Mouse (Mus musculus): ENCODE results near the gene Dnaaf1. TPM values are rescaled to one million over a fixed set of nuclear protein-coding genes. Genes with fewer than 3 reads are reported as not detected.
A peak's percentile ranks its signal among the peaks of the same experiment; 100 is the strongest.

Gene Dnaaf1
- total and polyA plus RNA-seq, 2 experiments from 2014 or later = 0.48 TPM; not detected in 1

DNA sequence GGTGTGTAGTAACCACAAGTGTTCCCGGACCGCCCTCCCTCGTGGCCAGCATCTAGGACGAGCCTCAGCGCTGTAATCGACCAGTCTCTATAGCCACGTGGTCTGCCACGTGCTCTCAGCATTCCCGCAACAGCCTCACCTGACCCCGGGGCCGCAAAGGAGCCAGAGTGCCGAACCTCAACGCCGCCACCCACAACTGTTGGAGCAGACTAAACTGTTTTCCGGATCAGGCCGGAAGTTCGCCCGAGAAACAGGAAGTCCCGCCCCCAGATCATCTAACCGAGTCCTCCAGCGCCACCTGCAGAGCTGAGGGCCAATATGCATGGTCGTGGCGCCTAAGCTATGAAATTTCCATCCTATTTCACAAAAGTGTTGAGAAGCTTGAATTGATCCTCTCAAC lies 30.0 kb downstream of the Dnaaf1 start, which contains the start of gene Taf1c:
Taf1c (minus strand) TSS at position 227 of the 400 bp plus-strand sequence.
- Histone ChIP-seq H3K4me1 (ENCODE audit: insufficient read depth, low read length) (peaks cover 8% of the 10 kb centered on the region; the same call in 1 of the 2 replicates), H3K4me3 (ENCODE audit: low read length) (peak within 1 kb of the TSS; percentile 60), H3K9ac (replicated peaks; ENCODE audit: low read length) (peak within 1 kb of the TSS; percentile 62), H3K27ac (peak within 1 kb of the TSS; percentile 64; the same call in 1 of the 2 replicates), H3K9me3 (ENCODE audit: low read length) (0 out of 2 replicates have a peak, but pooled peaks cover 3% of the 10 kb centered on the region), H3K36me3 (ENCODE audit: insufficient read depth, low read length) (peaks cover 24% of the 10 kb centered on the region), H3K27me3 (ENCODE audit: insufficient read depth, low read length) (no peaks in the 10 kb centered on the region), H3K4me2 (ENCODE audit: low read depth, low read length) (peak within 1 kb of the TSS; percentile 93)
- under 1% methylated on average over 23 of the region's 23 CpGs for WGBS
- ATAC-seq = peak; percentile 90
- TF ChIP-seq CTCF (IDR thresholded peaks at IDR 0.05; ENCODE audit: low read depth) = peak; percentile 84
- DNase-seq (ENCODE audit: low spot score) = peak; percentile 98

DNA sequence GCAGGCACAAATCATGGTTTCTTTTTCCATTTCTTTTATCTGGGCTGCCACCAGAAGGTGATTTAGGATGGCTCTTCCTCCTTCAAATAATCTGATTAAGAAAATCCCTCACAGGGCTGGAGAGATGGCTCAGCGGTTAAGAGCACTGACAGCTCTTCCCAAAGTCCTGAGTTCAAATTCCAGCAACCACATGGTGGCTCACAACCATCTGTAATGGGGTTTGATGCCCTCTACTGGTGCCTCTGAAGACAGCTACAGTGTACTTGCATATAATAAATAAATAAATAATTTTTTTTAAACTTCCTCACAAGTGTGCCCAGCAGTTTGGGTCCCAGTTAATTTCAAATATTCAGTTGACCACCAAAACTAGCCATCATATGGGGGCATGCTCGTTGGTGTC lies 31.2 kb downstream of the Dnaaf1 start:
- ATAC-seq (no peak), DNase-seq (ENCODE audit: low spot score) (peak; percentile 30)
- TF ChIP-seq CTCF (IDR thresholded peaks at IDR 0.05; ENCODE audit: low read depth) = peak; percentile 32
- H3K4me3 ChIP-seq (ENCODE audit: low read length) = no peak overlapping the region
- 0 out of 2 replicates have a peak, but pooled peaks cover 3% of the 10 kb centered on the region for H3K9me3 ChIP-seq (ENCODE audit: low read length)
- no peak overlapping the region for H3K27ac ChIP-seq
- WGBS = 86% methylated on average over 2 of the region's 2 CpGs
- no peak overlapping the region for H3K9ac ChIP-seq (replicated peaks; ENCODE audit: low read length)
- H3K36me3 ChIP-seq (ENCODE audit: insufficient read depth, low read length) = peaks cover 12% of the 10 kb centered on the region
- H3K4me1 ChIP-seq (ENCODE audit: insufficient read depth, low read length) = peaks cover 8% of the 10 kb centered on the region; the same call in 1 of the 2 replicates
- H3K27me3 ChIP-seq (ENCODE audit: insufficient read depth, low read length) = no peaks in the 10 kb centered on the region
- no peak overlapping the region for H3K4me2 ChIP-seq (ENCODE audit: low read depth, low read length)

DNA sequence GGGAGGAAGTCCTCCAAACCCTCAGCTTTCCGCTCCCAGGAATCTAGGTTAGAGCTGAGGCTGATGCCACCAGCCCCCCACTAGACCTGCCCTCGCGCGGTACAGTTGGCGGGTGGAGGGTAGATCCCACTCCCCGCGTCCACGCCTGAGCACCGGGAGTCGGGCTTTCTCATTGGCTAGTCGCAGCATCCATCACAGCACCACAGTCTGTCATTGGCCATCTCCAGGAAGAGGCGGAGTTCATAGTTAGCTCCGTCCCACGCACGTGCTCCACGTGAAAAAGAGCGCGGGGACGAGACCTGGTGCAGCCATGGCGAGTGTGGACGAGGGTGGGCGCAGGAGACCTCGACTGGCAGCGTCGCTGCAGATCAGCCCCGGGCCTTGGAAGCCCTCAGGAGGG lies 37.4 kb downstream of the Dnaaf1 start, which contains the start of gene Adad2:
Adad2 (plus strand) TSS at position 277 of the 400 bp plus-strand sequence.
- no peaks in the 10 kb centered on the region for H3K27me3 ChIP-seq (ENCODE audit: insufficient read depth, low read length)
- ATAC-seq (no peak; the same call in 1 of the 2 replicates), DNase-seq (ENCODE audit: low spot score) (no peak)
- H3K27ac ChIP-seq = no peak within 1 kb of the TSS
- H3K4me2 ChIP-seq (ENCODE audit: low read depth, low read length) = no peak within 1 kb of the TSS
- H3K4me3 ChIP-seq (ENCODE audit: low read length) = no peak within 1 kb of the TSS
- H3K36me3 ChIP-seq (ENCODE audit: insufficient read depth, low read length) = no peaks in the 10 kb centered on the region
- 84% methylated on average over 26 of the region's 26 CpGs for WGBS
- H3K4me1 ChIP-seq (ENCODE audit: insufficient read depth, low read length) = no peaks in the 10 kb centered on the region
- no peak within 1 kb of the TSS for H3K9ac ChIP-seq (replicated peaks; ENCODE audit: low read length)
- 0 out of 2 replicates have a peak, but pooled peaks cover 3% of the 10 kb centered on the region for H3K9me3 ChIP-seq (ENCODE audit: low read length)
- no peak for TF ChIP-seq CTCF (IDR thresholded peaks at IDR 0.05; ENCODE audit: low read depth)

DNA sequence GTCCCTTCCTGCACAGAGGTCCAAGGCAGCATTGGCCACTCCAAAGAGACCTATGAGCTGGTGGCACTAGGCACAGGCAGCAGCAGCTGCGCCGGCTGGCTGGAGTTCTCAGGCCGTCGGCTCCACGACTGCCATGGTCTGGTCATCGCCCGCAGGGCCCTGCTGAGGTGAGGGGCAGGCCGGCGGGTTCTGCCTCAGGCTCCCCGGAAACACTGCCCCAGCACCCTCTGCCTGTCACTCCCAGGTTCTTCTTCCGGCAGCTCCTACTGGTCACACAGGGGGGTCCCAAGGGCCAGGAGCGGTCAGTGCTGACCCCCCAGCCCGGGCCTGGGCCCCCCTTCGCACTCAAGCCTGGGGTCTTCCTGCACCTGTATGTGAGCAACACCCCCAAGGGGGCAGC lies 40.1 kb downstream of the Dnaaf1 start:
- Histone ChIP-seq H3K27ac (no peak overlapping the region), H3K9me3 (ENCODE audit: low read length) (no peaks in the 10 kb centered on the region), H3K36me3 (ENCODE audit: insufficient read depth, low read length) (no peaks in the 10 kb centered on the region), H3K4me3 (ENCODE audit: low read length) (no peak overlapping the region), H3K27me3 (ENCODE audit: insufficient read depth, low read length) (no peaks in the 10 kb centered on the region), H3K4me2 (ENCODE audit: low read depth, low read length) (no peak overlapping the region), H3K4me1 (ENCODE audit: insufficient read depth, low read length) (no peaks in the 10 kb centered on the region), H3K9ac (replicated peaks; ENCODE audit: low read length) (no peak overlapping the region)
- peak; percentile 27; the same call in 1 of the 2 replicates for ATAC-seq
- WGBS = 68% methylated on average over 14 of the region's 14 CpGs
- no peak for DNase-seq (ENCODE audit: low spot score)
- TF ChIP-seq CTCF (IDR thresholded peaks at IDR 0.05; ENCODE audit: low read depth) = no peak

DNA sequence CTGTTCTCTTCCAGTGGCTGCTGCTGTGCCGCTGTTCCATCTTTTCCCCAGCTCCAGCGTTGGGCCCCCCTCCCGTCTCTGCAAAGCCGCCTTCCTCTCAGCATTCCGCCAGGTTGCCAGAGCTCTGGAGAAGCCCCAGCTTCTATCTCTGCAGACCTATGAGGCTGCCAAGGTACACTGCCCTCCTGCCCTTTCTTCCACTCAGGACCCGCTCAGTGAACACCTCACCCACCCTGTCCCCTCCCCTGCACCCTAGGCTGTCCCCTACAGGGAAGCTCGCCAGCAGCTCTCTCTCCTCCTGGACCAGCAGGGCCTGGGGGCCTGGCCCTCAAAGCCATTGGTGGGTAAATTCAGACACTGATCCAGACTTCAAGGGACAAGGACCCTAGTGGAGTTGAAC lies 41.3 kb downstream of the Dnaaf1 start:
- Histone ChIP-seq H3K9me3 (ENCODE audit: low read length) (no peaks in the 10 kb centered on the region), H3K27me3 (ENCODE audit: insufficient read depth, low read length) (no peaks in the 10 kb centered on the region), H3K4me2 (ENCODE audit: low read depth, low read length) (no peak overlapping the region), H3K4me1 (ENCODE audit: insufficient read depth, low read length) (no peaks in the 10 kb centered on the region), H3K9ac (replicated peaks; ENCODE audit: low read length) (no peak overlapping the region), H3K27ac (no peak overlapping the region), H3K4me3 (ENCODE audit: low read length) (no peak overlapping the region), H3K36me3 (ENCODE audit: insufficient read depth, low read length) (no peaks in the 10 kb centered on the region)
- no peak for TF ChIP-seq CTCF (IDR thresholded peaks at IDR 0.05; ENCODE audit: low read depth)
- 67% methylated on average over 6 of the region's 7 CpGs for WGBS
- ATAC-seq (no peak), DNase-seq (ENCODE audit: low spot score) (no peak)

DNA sequence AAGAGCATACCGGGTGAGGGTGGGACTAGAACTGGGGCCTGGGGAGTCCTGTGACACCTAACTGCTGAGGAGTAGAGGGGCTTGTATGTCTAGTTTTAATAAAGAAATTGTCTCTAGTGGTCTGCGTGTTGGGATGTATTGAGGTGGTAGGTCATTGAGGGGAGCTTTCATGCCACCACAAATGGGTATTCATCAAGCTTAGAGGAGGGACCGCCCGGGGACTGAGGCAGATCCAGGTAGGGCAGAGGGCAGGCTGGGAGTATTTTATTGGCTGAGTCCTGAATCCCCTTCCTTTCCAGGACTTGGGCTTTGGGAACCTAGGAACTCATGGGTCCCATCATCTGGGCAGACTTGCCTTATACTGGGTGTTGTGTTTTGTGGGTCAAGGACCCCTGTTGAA lies 41.8 kb downstream of the Dnaaf1 start:
- no peak for ATAC-seq
- WGBS = 86% methylated on average over 4 of the region's 4 CpGs
- no peak overlapping the region for H3K4me2 ChIP-seq (ENCODE audit: low read depth, low read length)

DNA sequence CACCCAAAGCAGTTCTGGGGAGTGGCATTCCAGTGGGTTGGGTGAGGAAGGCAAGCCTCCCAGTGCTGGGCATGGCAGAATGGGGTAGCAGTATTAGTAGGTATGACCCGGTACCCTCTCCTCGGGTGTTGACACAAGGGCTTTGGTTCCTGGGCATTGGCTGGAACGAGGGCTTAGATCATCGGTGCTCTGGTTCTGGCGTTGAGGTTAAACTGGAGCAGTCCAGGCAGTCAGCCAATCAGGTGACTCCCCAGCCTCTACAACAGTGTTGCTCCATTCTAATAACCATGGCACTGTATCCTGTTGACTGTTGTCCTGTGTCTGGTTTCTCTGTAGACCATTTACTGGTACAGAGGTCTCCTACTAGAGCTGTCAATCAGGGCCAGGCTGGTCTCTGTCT lies 42.6 kb downstream of the Dnaaf1 start:
- WGBS = 83% methylated on average over 5 of the region's 5 CpGs
- ATAC-seq = no peak
- no peak overlapping the region for H3K9ac ChIP-seq (replicated peaks; ENCODE audit: low read length)

More for the DNA sequence above, 41.8 kb downstream of the Dnaaf1 start:
- no peak overlapping the region for H3K4me3 ChIP-seq (ENCODE audit: low read length)
- H3K27me3 ChIP-seq (ENCODE audit: insufficient read depth, low read length) = no peaks in the 10 kb centered on the region
- H3K9ac ChIP-seq (replicated peaks; ENCODE audit: low read length) = no peak overlapping the region
- no peak for DNase-seq (ENCODE audit: low spot score)
- H3K27ac ChIP-seq = no peak overlapping the region
- no peaks in the 10 kb centered on the region for H3K9me3 ChIP-seq (ENCODE audit: low read length)
- no peaks in the 10 kb centered on the region for H3K4me1 ChIP-seq (ENCODE audit: insufficient read depth, low read length)
- H3K36me3 ChIP-seq (ENCODE audit: insufficient read depth, low read length) = no peaks in the 10 kb centered on the region
- no peak for TF ChIP-seq CTCF (IDR thresholded peaks at IDR 0.05; ENCODE audit: low read depth)

More for the DNA sequence above, 42.6 kb downstream of the Dnaaf1 start:
- H3K36me3 ChIP-seq (ENCODE audit: insufficient read depth, low read length) = no peaks in the 10 kb centered on the region
- TF ChIP-seq CTCF (IDR thresholded peaks at IDR 0.05; ENCODE audit: low read depth) = no peak
- H3K4me3 ChIP-seq (ENCODE audit: low read length) = no peak overlapping the region
- H3K27me3 ChIP-seq (ENCODE audit: insufficient read depth, low read length) = no peaks in the 10 kb centered on the region
- no peaks in the 10 kb centered on the region for H3K9me3 ChIP-seq (ENCODE audit: low read length)
- no peak overlapping the region for H3K4me2 ChIP-seq (ENCODE audit: low read depth, low read length)
- no peak for DNase-seq (ENCODE audit: low spot score)
- no peaks in the 10 kb centered on the region for H3K4me1 ChIP-seq (ENCODE audit: insufficient read depth, low read length)
- H3K27ac ChIP-seq = no peak overlapping the region
